11 mouse cellular contexts compared by ENCODE assay signal in genomic region chr7:25803460-25803859, GRCm38 (mm10). TPM values are rescaled to one million over a fixed set of nuclear protein-coding genes. Genes with fewer than 3 reads are reported as not detected.
DNase-seq lines count a peak whose midpoint lies in the region; ATAC-seq and TF ChIP-seq lines count a peak whose summit lies in the region.
"Had no signal": no experiment of that assay in that cellular context is flagged by ENCODE, and none has a peak within 500 bp of the region (broad histone marks: within the 10 kb centered on the region; RNA-seq: fewer than 3 reads in every experiment).

No protein-coding gene starts in this region.

- TF ChIP-seq POLR2A in ES-Bruce4 (IDR thresholded peaks at IDR 0.05; ENCODE audit: insufficient read depth, low read length), result no peak

- H3K9ac ChIP-seq in intestine, embryonic 16.5 days (ENCODE audit: low read depth, low read length), result 0 out of 2 replicates have a peak overlapping the region, but pooled peaks have one; percentile 10
- no peak overlapping the region for H3K9ac ChIP-seq in intestine, postnatal 0 days (ENCODE audit: low read depth, low read length)
- H3K9ac ChIP-seq in ES-Bruce4 (ENCODE audit: low read depth, poor library complexity, severe bottlenecking), result no peak overlapping the region
- peak overlapping the region; percentile 33; the same call in 1 of the 2 replicates for H3K9ac ChIP-seq in heart, embryonic 13.5 days
- H3K9ac ChIP-seq in limb, embryonic 12.5 days (replicated peaks), result no peak overlapping the region
- H3K9ac ChIP-seq: liver, postnatal 0 days; neural tube, embryonic 13.5 days had no signal

- no peak for TF ChIP-seq CTCF in intestine, postnatal 0 days (IDR thresholded peaks at IDR 0.05; ENCODE audit: low read depth)
- TF ChIP-seq CTCF in ES-Bruce4 (IDR thresholded peaks at IDR 0.05; ENCODE audit: low read depth, low read length), result no peak

- H3K4me3 ChIP-seq in intestine, embryonic 16.5 days (ENCODE audit: low read length), result no peak overlapping the region
- no peak overlapping the region for H3K4me3 ChIP-seq in intestine, postnatal 0 days (ENCODE audit: low read depth, low read length)
- H3K4me3 ChIP-seq in ES-Bruce4 (ENCODE audit: low read depth, low read length), result peak overlapping the region; percentile 2
- no peak overlapping the region for H3K4me3 ChIP-seq in heart, embryonic 13.5 days
- no peak overlapping the region for H3K4me3 ChIP-seq in limb, embryonic 12.5 days (replicated peaks)
- H3K4me3 ChIP-seq: neural tube, embryonic 13.5 days had no signal

- TF ChIP-seq EP300 in ES-Bruce4 (IDR thresholded peaks at IDR 0.05; ENCODE audit: insufficient read depth, low read depth, low read length), result no peak

- peaks cover 17% of the 10 kb centered on the region for H3K4me1 ChIP-seq in intestine, embryonic 16.5 days (ENCODE audit: control insufficient read depth, insufficient read depth, low read length)
- H3K4me1 ChIP-seq in intestine, postnatal 0 days (replicated peaks; ENCODE audit: control insufficient read depth, insufficient read depth, low read length), result no peaks in the 10 kb centered on the region; the same call in 1 of the 2 replicates
- H3K4me1 ChIP-seq in ES-Bruce4 (ENCODE audit: control insufficient read depth, insufficient read depth, low read length), result peaks cover 2% of the 10 kb centered on the region
- peaks cover 30% of the 10 kb centered on the region for H3K4me1 ChIP-seq in heart, embryonic 13.5 days
- H3K4me1 ChIP-seq in limb, embryonic 12.5 days (replicated peaks), result peaks cover 17% of the 10 kb centered on the region
- H3K4me1 ChIP-seq: neural tube, embryonic 13.5 days had no signal

- peak overlapping the region; percentile 18; the same call in 1 of the 2 replicates for H3K27ac ChIP-seq in intestine, embryonic 16.5 days (ENCODE audit: low read length)
- H3K27ac ChIP-seq in intestine, postnatal 0 days (ENCODE audit: low read depth, low read length), result no peak overlapping the region
- no peak overlapping the region for H3K27ac ChIP-seq in ES-Bruce4 (ENCODE audit: insufficient read depth, low read length)
- peak overlapping the region; percentile 85 for H3K27ac ChIP-seq in heart, embryonic 13.5 days (replicated peaks)
- H3K27ac ChIP-seq in limb, embryonic 12.5 days, result 0 out of 2 replicates have a peak overlapping the region, but pooled peaks have one; percentile 85
- H3K27ac ChIP-seq: neural tube, embryonic 13.5 days had no signal

- WGBS in intestine, embryonic 16.5 days, result 79% methylated on average over 13 of the region's 13 CpGs
- 87% methylated on average over 13 of the region's 13 CpGs for WGBS in intestine, postnatal 0 days
- WGBS in heart, embryonic 13.5 days, result 61% methylated on average over 13 of the region's 13 CpGs
- 67% methylated on average over 13 of the region's 13 CpGs for WGBS in limb, embryonic 12.5 days

- no peaks in the 10 kb centered on the region for H3K9me3 ChIP-seq in intestine, embryonic 16.5 days (ENCODE audit: control insufficient read depth, low read length)
- H3K9me3 ChIP-seq in intestine, postnatal 0 days (ENCODE audit: control insufficient read depth), result no peaks in the 10 kb centered on the region
- no peaks in the 10 kb centered on the region for H3K9me3 ChIP-seq in ES-Bruce4 (replicated peaks; ENCODE audit: control insufficient read depth, insufficient read depth, low read length, poor library complexity, severe bottlenecking)
- H3K9me3 ChIP-seq in heart, embryonic 13.5 days, result peaks cover 2% of the 10 kb centered on the region; the same call in 1 of the 2 replicates
- peaks cover 5% of the 10 kb centered on the region; the same call in 1 of the 2 replicates for H3K9me3 ChIP-seq in limb, embryonic 12.5 days
- H3K9me3 ChIP-seq: neural tube, embryonic 13.5 days had no signal

- no peaks in the 10 kb centered on the region for H3K27me3 ChIP-seq in intestine, embryonic 16.5 days (replicated peaks; ENCODE audit: control insufficient read depth, insufficient read depth, low read length)
- no peaks in the 10 kb centered on the region for H3K27me3 ChIP-seq in intestine, postnatal 0 days (replicated peaks; ENCODE audit: control insufficient read depth, insufficient read depth, low read length)
- H3K27me3 ChIP-seq in ES-Bruce4 (ENCODE audit: control insufficient read depth, insufficient read depth, low read length, poor library complexity, severe bottlenecking), result no peaks in the 10 kb centered on the region
- no peaks in the 10 kb centered on the region for H3K27me3 ChIP-seq in heart, embryonic 13.5 days (replicated peaks)
- no peaks in the 10 kb centered on the region for H3K27me3 ChIP-seq in limb, embryonic 12.5 days
- H3K27me3 ChIP-seq: neural tube, embryonic 13.5 days had no signal

- no peak for ATAC-seq in intestine, embryonic 16.5 days
- no peak for ATAC-seq in intestine, postnatal 0 days
- no peak for ATAC-seq in heart, embryonic 13.5 days (ENCODE audit: extremely low read depth, insufficient number of reproducible peaks, low FRiP score, low TSS enrichment)
- ATAC-seq in limb, embryonic 12.5 days (ENCODE audit: insufficient number of reproducible peaks, insufficient read depth, low FRiP score, low TSS enrichment, low read depth), result no peak
- ATAC-seq: inflammation-experienced regulatory T-cells, adult 6 months had no signal

- no peak for DNase-seq in thymus, adult 18-20 months
- DNase-seq in urinary bladder, adult 2 months (ENCODE audit: low spot score), result no peak
- DNase-seq: cerebellum, adult 2 months; liver, postnatal 0 days had no signal

- no peaks in the 10 kb centered on the region for H3K36me3 ChIP-seq in intestine, embryonic 16.5 days (ENCODE audit: control insufficient read depth, insufficient read depth, low read length)
- H3K36me3 ChIP-seq in intestine, postnatal 0 days (ENCODE audit: control insufficient read depth, insufficient read depth), result peaks cover 22% of the 10 kb centered on the region; the same call in 1 of the 2 replicates
- no peaks in the 10 kb centered on the region for H3K36me3 ChIP-seq in ES-Bruce4 (ENCODE audit: control insufficient read depth, insufficient read depth, low read length, poor library complexity, severe bottlenecking)
- no peaks in the 10 kb centered on the region for H3K36me3 ChIP-seq in heart, embryonic 13.5 days
- H3K36me3 ChIP-seq in limb, embryonic 12.5 days, result no peaks in the 10 kb centered on the region
- H3K36me3 ChIP-seq: neural tube, embryonic 13.5 days had no signal

- no peak overlapping the region for H3K4me2 ChIP-seq in intestine, embryonic 16.5 days (ENCODE audit: low read depth, low read length)
- H3K4me2 ChIP-seq in intestine, postnatal 0 days (replicated peaks; ENCODE audit: low read depth), result no peak overlapping the region
- H3K4me2 ChIP-seq in heart, embryonic 13.5 days, result no peak overlapping the region
- H3K4me2 ChIP-seq in limb, embryonic 12.5 days, result no peak overlapping the region
- H3K4me2 ChIP-seq: neural tube, embryonic 13.5 days had no signal

RNA-seq across cellular contexts. Expression of gene Cyp2s1, which starts 13.3 kb away (rescaled TPM):
- polyA plus RNA-seq in intestine, embryonic 16.5 days (2015; fragmentation: Nextera tagmentation; extraction: Ambion mirVana), result 39.1 and 41.3 TPM in 2 replicates
- 9.7 and 11.6 TPM in 2 replicates for polyA plus RNA-seq in intestine, postnatal 0 days (2015; fragmentation: Nextera tagmentation; extraction: Ambion mirVana)
- 2.8 and 3.1 TPM in 2 replicates for polyA plus RNA-seq in ES-Bruce4 (2011; ENCODE audit: insufficient read depth, insufficient read length, low read depth, missing spikeins)
- polyA plus RNA-seq in heart, embryonic 13.5 days (2015; fragmentation: Nextera tagmentation; extraction: Ambion mirVana), result 2.7 and 3.0 TPM in 2 replicates
- 1.2 and 2.1 TPM in 2 replicates for polyA plus RNA-seq in limb, embryonic 12.5 days (2016; fragmentation: Nextera tagmentation; extraction: Ambion mirVana)
- 28.4 and 30.1 TPM in 2 replicates for polyA plus RNA-seq in urinary bladder, adult 2 months (2012; rRNA removed)

RNA-seq across cellular contexts. Expression of gene Axl, which starts 15.0 kb away (rescaled TPM):
- 48.8 and 58.1 TPM in 2 replicates for polyA plus RNA-seq in intestine, embryonic 16.5 days (2015; fragmentation: Nextera tagmentation; extraction: Ambion mirVana)
- 52.1 and 58.8 TPM in 2 replicates for polyA plus RNA-seq in intestine, postnatal 0 days (2015; fragmentation: Nextera tagmentation; extraction: Ambion mirVana)
- 16.4 and 21.5 TPM in 2 replicates for polyA plus RNA-seq in ES-Bruce4 (2011; ENCODE audit: insufficient read depth, insufficient read length, low read depth, missing spikeins)
- polyA plus RNA-seq in heart, embryonic 13.5 days (2015; fragmentation: Nextera tagmentation; extraction: Ambion mirVana), result 47.3 and 48.6 TPM in 2 replicates
- 56.3 and 57.2 TPM in 2 replicates for polyA plus RNA-seq in limb, embryonic 12.5 days (2016; fragmentation: Nextera tagmentation; extraction: Ambion mirVana)
- 92.8 and 117 TPM in 2 replicates for polyA plus RNA-seq in urinary bladder, adult 2 months (2012; rRNA removed)

RNA-seq across cellular contexts. Expression of gene Hnrnpul1, which starts 48.9 kb away (rescaled TPM):
- 33.9 and 35.7 TPM in 2 replicates for polyA plus RNA-seq in intestine, embryonic 16.5 days (2015; fragmentation: Nextera tagmentation; extraction: Ambion mirVana)
- polyA plus RNA-seq in intestine, postnatal 0 days (2015; fragmentation: Nextera tagmentation; extraction: Ambion mirVana), result 32.1 TPM in 2 replicates
- 155 and 156 TPM in 2 replicates for polyA plus RNA-seq in ES-Bruce4 (2011; ENCODE audit: insufficient read depth, insufficient read length, low read depth, missing spikeins)
- 38.1 and 38.8 TPM in 2 replicates for polyA plus RNA-seq in heart, embryonic 13.5 days (2015; fragmentation: Nextera tagmentation; extraction: Ambion mirVana)
- 67.6 and 75.0 TPM in 2 replicates for polyA plus RNA-seq in limb, embryonic 12.5 days (2016; fragmentation: Nextera tagmentation; extraction: Ambion mirVana)
- polyA plus RNA-seq in urinary bladder, adult 2 months (2012; rRNA removed), result 18.9 and 44.9 TPM in 2 replicates

Comparison
In these comparisons a context has a peak if more than half of its experiments do, and no peak if none do; other contexts are left out.
1. H3K27ac ChIP-seq: peak in intestine, embryonic 16.5 days (single experiment), heart, embryonic 13.5 days (single experiment) and limb, embryonic 12.5 days (single experiment); none in intestine, postnatal 0 days (single experiment) and ES-Bruce4 (single experiment).
2. H3K9ac ChIP-seq: peak in intestine, embryonic 16.5 days (single experiment) and heart, embryonic 13.5 days (single experiment); none in intestine, postnatal 0 days (single experiment), ES-Bruce4 (single experiment) and limb, embryonic 12.5 days (single experiment).